Mouse (Mus musculus) cerebellum, adult 2 months (tissue): ENCODE measurements at regions not wholly inside any gene's neighbourhood (a gene's known extent, or its start where the extent isn't known, plus 50 kb on each side); places are given as distances from the start of the nearest gene placed in this dataset.
A peak's percentile ranks its signal among the peaks of the same experiment; 100 is the strongest.

Source experiments
- DNase-seq, 2 experiments: peaks; one replicate each; pipeline ENCODE4 v3.0.0; 2021
- H3K27ac ChIP-seq: fragments of 200-500 bp; 2 replicates; pipeline ENCODE4 v1.5.1; 2012; ENCODE audit warnings: low read length, control low read depth, inconsistent platforms; ENCODE audit not compliant: insufficient read depth
- H3K27me3 ChIP-seq: fragments of 200-500 bp; 2 replicates; pipeline ENCODE4 v1.6.1; 2012; ENCODE audit warnings: inconsistent platforms, mild to moderate bottlenecking, low read length, moderate library complexity; ENCODE audit not compliant: control insufficient read depth, insufficient read depth
- H3K4me1 ChIP-seq: fragments of 200-500 bp; 2 replicates; pipeline ENCODE4 v1.6.1; 2011; ENCODE audit warnings: low read length; ENCODE audit not compliant: control insufficient read depth, insufficient read depth
- H3K4me3 ChIP-seq: fragments of 200-500 bp; replicated peaks from 2 replicates; pipeline ENCODE3; 2011; ENCODE audit warnings: mild to moderate bottlenecking, low read depth, low read length, control low read depth; ENCODE audit not compliant: insufficient read depth
- CTCF ChIP-seq: fragments of 200-500 bp; IDR thresholded peaks from 2 replicates; pipeline ENCODE4 v1.5.1; 2011; ENCODE audit warnings: low read depth, mild to moderate bottlenecking, control low read depth, low read length, moderate library complexity, borderline replicate concordance; ENCODE audit not compliant: insufficient read depth
- POLR2A ChIP-seq: fragments of 200-500 bp; IDR thresholded peaks from 2 replicates; pipeline ENCODE4 v1.6.1; 2011; ENCODE audit warnings: low read length, control low read depth, borderline replicate concordance; ENCODE audit not compliant: insufficient read depth
- WGBS: fragments of 180-500 bp; shearing (Covaris S2); methylation state at CpG from one replicate; pipeline ENCODE4 v1.1.7; 2018; 5-methylcytosine and 5-hydroxymethylcytosine counted together

GRCm38 (mm10) chr7:73612752-73613092 is 71.1 kb upstream of the Chd2 start:
- DNase-seq = no peak
- no peaks in the 10 kb centered on the region for H3K27me3 ChIP-seq
- no peak overlapping the region for H3K27ac ChIP-seq
- TF ChIP-seq CTCF (no peak), POLR2A (no peak)
- no peaks in the 10 kb centered on the region; the same call in 1 of the 2 replicates for H3K4me1 ChIP-seq
- H3K4me3 ChIP-seq = no peak overlapping the region
- WGBS = 89% methylated on average over 3 of the region's 3 CpGs

GRCm38 (mm10) chr7:73611866-73612751 is 70.5 kb upstream of the Chd2 start:
- no peaks in the 10 kb centered on the region for H3K27me3 ChIP-seq
- H3K27ac ChIP-seq = no peak overlapping the region
- no peak for TF ChIP-seq POLR2A
- TF ChIP-seq CTCF = no peak
- no peak overlapping the region for H3K4me3 ChIP-seq
- 96% methylated on average over 12 of the region's 12 CpGs for WGBS
- no peaks in the 10 kb centered on the region; the same call in 1 of the 2 replicates for H3K4me1 ChIP-seq
- DNase-seq = no peak

- 25% methylated on average over 5 of the region's 5 CpGs for WGBS
- H3K4me3 ChIP-seq = no peak overlapping the region
- TF ChIP-seq POLR2A (no peak), CTCF (no peak)
- DNase-seq = no peak
- H3K27ac ChIP-seq = peak overlapping the region; percentile 71; the same call in 1 of the 2 replicates
- H3K27me3 ChIP-seq = no peaks in the 10 kb centered on the region
- H3K4me1 ChIP-seq = no peaks in the 10 kb centered on the region; the same call in 1 of the 2 replicates
These were observed 67.2 kb upstream of the Chd2 start for GRCm38 (mm10) chr7:73608804-73609275.

- H3K4me1 ChIP-seq = no peaks in the 10 kb centered on the region; the same call in 1 of the 2 replicates
- TF ChIP-seq CTCF = no peak
- no peak for TF ChIP-seq POLR2A
- 11% methylated on average over 8 of the region's 8 CpGs for WGBS
- H3K27me3 ChIP-seq = no peaks in the 10 kb centered on the region
- H3K4me3 ChIP-seq = peak overlapping the region; percentile 79
- DNase-seq = no peak
- H3K27ac ChIP-seq = peak overlapping the region; percentile 97
These were observed 66.6 kb upstream of the Chd2 start for GRCm38 (mm10) chr7:73608070-73608803.

GRCm38 (mm10) chr7:73607450-73608005 is 65.9 kb upstream of the Chd2 start:
- Histone ChIP-seq H3K4me1 (no peaks in the 10 kb centered on the region; the same call in 1 of the 2 replicates), H3K27ac (peak overlapping the region; percentile 97), H3K4me3 (peak overlapping the region; percentile 79), H3K27me3 (no peaks in the 10 kb centered on the region)
- 5% methylated on average over 11 of the region's 11 CpGs for WGBS
- peak in 1 of 2 experiments; percentile 38 for DNase-seq
- no peak for TF ChIP-seq POLR2A
- no peak for TF ChIP-seq CTCF

GRCm38 (mm10) chr7:73606677-73607449 is 65.2 kb upstream of the Chd2 start:
- peak overlapping the region; percentile 79 for H3K4me3 ChIP-seq
- 2% methylated on average over 30 of the region's 30 CpGs for WGBS
- no peaks in the 10 kb centered on the region; the same call in 1 of the 2 replicates for H3K4me1 ChIP-seq
- peak overlapping the region; percentile 97 for H3K27ac ChIP-seq
- H3K27me3 ChIP-seq = no peaks in the 10 kb centered on the region
- no peak for TF ChIP-seq CTCF
- TF ChIP-seq POLR2A = peak; percentile 60; the same call in 1 of the 2 replicates
- peak; percentile 96 to 97 for DNase-seq

- Histone ChIP-seq H3K4me1 (no peaks in the 10 kb centered on the region; the same call in 1 of the 2 replicates), H3K27me3 (no peaks in the 10 kb centered on the region), H3K27ac (no peak overlapping the region), H3K4me3 (no peak overlapping the region)
- TF ChIP-seq POLR2A (no peak), CTCF (no peak)
- no peak for DNase-seq
- 70% methylated on average over 2 of the region's 2 CpGs for WGBS
These were observed 63.0 kb upstream of the Chd2 start for GRCm38 (mm10) chr7:73604597-73604996.
